Mouse (Mus musculus): Measurements from ENCODE around the gene Hmgcr. TPM values are rescaled to one million over a fixed set of nuclear protein-coding genes. Genes with fewer than 3 reads are reported as not detected.
A peak's percentile ranks its signal among the peaks of the same experiment; 100 is the strongest.

The Hmgcr gene
- polyA plus RNA-seq, 1 experiment = 87.4 TPM

DNA sequence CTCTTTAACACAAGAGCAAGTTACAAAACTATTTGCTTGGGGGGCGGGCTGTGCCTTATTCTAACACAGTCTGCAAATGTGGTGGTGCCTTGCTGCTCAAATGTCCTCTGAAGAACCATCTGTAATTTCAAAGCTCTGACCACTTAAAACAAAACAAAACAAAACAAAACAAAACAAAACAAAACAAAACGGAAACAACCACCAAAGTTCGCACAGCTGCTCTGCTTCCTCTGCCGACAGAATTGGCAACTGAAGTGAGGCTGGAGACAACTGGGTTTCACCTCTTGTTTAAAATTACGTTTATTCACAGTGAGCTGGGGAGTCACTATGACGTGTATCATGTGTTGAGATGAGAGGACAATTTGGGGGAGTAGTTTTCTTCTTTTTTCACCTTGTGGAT, 7.9 kb upstream of the Hmgcr start:
- Histone ChIP-seq H3K79me2 (ENCODE audit: control insufficient read depth, insufficient read depth) (no peaks in the 10 kb centered on the region), H3ac (ENCODE audit: control insufficient read depth, insufficient read length) (no peak overlapping the region), H3K4me2 (ENCODE audit: low read depth) (no peak overlapping the region), H3K4me3 (no peak overlapping the region), H3K36me3 (ENCODE audit: control insufficient read depth, insufficient read depth) (no peaks in the 10 kb centered on the region), H3K27me3 (ENCODE audit: control insufficient read depth, insufficient read depth, insufficient read length) (no peaks in the 10 kb centered on the region)
- TF ChIP-seq MYOG (IDR thresholded peaks at IDR 0.05; ENCODE audit: control insufficient read depth in 1 of 3, insufficient read depth in 1 of 3, insufficient read length in 2 of 3, low read depth in 2 of 3) = no peak

DNA sequence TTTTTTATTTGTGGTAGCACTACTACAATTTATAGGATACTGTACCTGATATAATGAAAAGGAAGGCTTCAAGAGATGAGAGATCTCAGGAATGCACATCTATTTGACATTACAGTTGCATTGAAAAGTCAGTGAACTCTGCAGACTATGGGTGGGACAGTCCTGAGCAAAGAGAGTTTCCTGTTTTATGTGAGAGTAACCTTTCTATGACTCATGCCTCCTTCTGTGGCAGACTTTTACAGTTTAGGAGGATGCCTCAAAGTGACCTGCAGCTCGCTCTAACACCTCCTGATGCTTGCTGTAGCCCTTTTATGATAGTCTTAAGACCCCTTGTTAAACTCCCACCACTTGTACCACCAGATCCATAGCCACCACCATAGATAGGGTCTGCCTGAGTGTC, 6.3 kb upstream of the Hmgcr start:
- H3K4me2 ChIP-seq (ENCODE audit: low read depth) = no peak overlapping the region
- H3K36me3 ChIP-seq (ENCODE audit: control insufficient read depth, insufficient read depth) = no peaks in the 10 kb centered on the region
- H3K79me2 ChIP-seq (ENCODE audit: control insufficient read depth, insufficient read depth) = no peaks in the 10 kb centered on the region
- H3ac ChIP-seq (ENCODE audit: control insufficient read depth, insufficient read length) = no peak overlapping the region
- H3K27me3 ChIP-seq (ENCODE audit: control insufficient read depth, insufficient read depth, insufficient read length) = no peaks in the 10 kb centered on the region
- no peak overlapping the region for H3K4me3 ChIP-seq
- no peak for TF ChIP-seq MAX (IDR thresholded peaks at IDR 0.05; ENCODE audit: low read depth)
- no peak for TF ChIP-seq SRF (IDR thresholded peaks at IDR 0.05; ENCODE audit: control insufficient read depth, insufficient read length, low read depth)
- no peak for TF ChIP-seq POLR2A (IDR thresholded peaks at IDR 0.05; ENCODE audit: insufficient read length, low read depth)
- no peak for TF ChIP-seq MYOD1 (IDR thresholded peaks at IDR 0.05; ENCODE audit: control insufficient read depth in 1 of 3, insufficient read length in 2 of 3, low read depth in 2 of 3)
- TF ChIP-seq REST (IDR thresholded peaks at IDR 0.05; ENCODE audit: insufficient read depth, insufficient read length) = no peak
- no peak for TF ChIP-seq POLR2AphosphoS2 (IDR thresholded peaks at IDR 0.05; ENCODE audit: insufficient read length, low read depth)
- TF ChIP-seq E2F4 (IDR thresholded peaks at IDR 0.05; ENCODE audit: insufficient read depth) = no peak
- TF ChIP-seq TCF3 (IDR thresholded peaks at IDR 0.05; ENCODE audit: insufficient read length, low read depth) = no peak

DNA sequence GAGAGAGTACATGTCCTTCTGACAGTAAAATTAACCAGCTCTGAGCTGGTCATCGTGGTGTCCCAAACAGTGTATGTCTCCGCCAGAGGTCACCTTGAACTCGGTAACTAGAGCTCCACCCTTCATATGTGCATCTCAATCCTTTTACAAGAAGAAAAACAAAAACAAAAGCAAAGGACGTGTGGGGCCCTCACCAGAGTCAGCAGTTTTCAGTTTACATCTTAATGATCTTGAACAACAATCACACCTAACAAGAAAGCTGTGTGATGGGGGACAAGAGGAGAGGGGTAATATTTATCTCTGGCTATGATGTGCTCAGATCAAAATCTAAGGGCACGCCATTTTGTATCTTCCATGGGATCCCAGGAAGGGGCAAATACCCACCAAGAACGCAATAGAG, 5.0 kb upstream of the Hmgcr start:
- no peak overlapping the region for H3K4me3 ChIP-seq
- TF ChIP-seq REST (IDR thresholded peaks at IDR 0.05; ENCODE audit: insufficient read depth, insufficient read length) (no peak), TCF12 (IDR thresholded peaks at IDR 0.05; ENCODE audit: insufficient read depth, poor library complexity, severe bottlenecking) (no peak), E2F4 (IDR thresholded peaks at IDR 0.05; ENCODE audit: insufficient read depth) (no peak), MYOG (IDR thresholded peaks at IDR 0.05; ENCODE audit: control insufficient read depth in 1 of 3, insufficient read depth in 1 of 3, insufficient read length in 2 of 3, low read depth in 2 of 3) (no peak), MAX (IDR thresholded peaks at IDR 0.05; ENCODE audit: low read depth) (no peak), POLR2AphosphoS2 (IDR thresholded peaks at IDR 0.05; ENCODE audit: insufficient read length, low read depth) (no peak), TCF3 (IDR thresholded peaks at IDR 0.05; ENCODE audit: insufficient read length, low read depth) (no peak), MYOD1 (IDR thresholded peaks at IDR 0.05; ENCODE audit: control insufficient read depth in 1 of 3, insufficient read length in 2 of 3, low read depth in 2 of 3) (no peak), POLR2A (IDR thresholded peaks at IDR 0.05; ENCODE audit: insufficient read length, low read depth) (no peak), CEBPB (IDR thresholded peaks at IDR 0.05; ENCODE audit: insufficient read depth, poor library complexity, severe bottlenecking) (no peak), SRF (IDR thresholded peaks at IDR 0.05; ENCODE audit: control insufficient read depth, insufficient read length, low read depth) (no peak)
- H3ac ChIP-seq (ENCODE audit: control insufficient read depth, insufficient read length) = no peak overlapping the region
- H3K36me3 ChIP-seq (ENCODE audit: control insufficient read depth, insufficient read depth) = no peaks in the 10 kb centered on the region
- H3K4me2 ChIP-seq (ENCODE audit: low read depth) = no peak overlapping the region
- no peaks in the 10 kb centered on the region for H3K79me2 ChIP-seq (ENCODE audit: control insufficient read depth, insufficient read depth)
- no peaks in the 10 kb centered on the region for H3K27me3 ChIP-seq (ENCODE audit: control insufficient read depth, insufficient read depth, insufficient read length)

DNA sequence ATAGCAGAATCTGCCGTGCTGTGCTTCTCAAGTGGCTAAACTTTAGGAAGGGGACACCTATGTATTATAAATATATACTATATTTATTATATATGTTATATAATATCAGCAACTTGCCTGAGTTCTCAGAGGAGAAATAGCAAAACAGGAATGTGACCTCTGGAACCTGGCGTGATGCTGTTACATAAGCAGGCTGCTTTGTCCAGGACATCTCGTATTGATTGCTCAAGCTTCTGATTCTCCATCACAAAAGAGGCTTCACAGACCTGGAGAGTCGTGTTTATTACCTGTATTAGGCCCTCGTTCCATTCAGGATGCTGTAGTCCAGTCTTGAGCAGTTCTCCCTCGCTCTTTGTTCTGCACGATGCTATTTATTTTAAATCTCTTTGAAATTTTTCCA, 3.1 kb upstream of the Hmgcr start:
- Histone ChIP-seq H3K4me3 (no peak overlapping the region), H3ac (ENCODE audit: control insufficient read depth, insufficient read length) (no peak overlapping the region), H3K27me3 (ENCODE audit: control insufficient read depth, insufficient read depth, insufficient read length) (no peaks in the 10 kb centered on the region), H3K36me3 (ENCODE audit: control insufficient read depth, insufficient read depth) (no peaks in the 10 kb centered on the region), H3K79me2 (ENCODE audit: control insufficient read depth, insufficient read depth) (peaks cover 16% of the 10 kb centered on the region), H3K4me2 (ENCODE audit: low read depth) (no peak overlapping the region)
- no peak for TF ChIP-seq MYOG (IDR thresholded peaks at IDR 0.05; ENCODE audit: control insufficient read depth in 1 of 3, insufficient read depth in 1 of 3, insufficient read length in 2 of 3, low read depth in 2 of 3)
- TF ChIP-seq MAX (IDR thresholded peaks at IDR 0.05; ENCODE audit: low read depth) = no peak
- no peak for TF ChIP-seq POLR2AphosphoS2 (IDR thresholded peaks at IDR 0.05; ENCODE audit: insufficient read length, low read depth)
- TF ChIP-seq E2F4 (IDR thresholded peaks at IDR 0.05; ENCODE audit: insufficient read depth) = no peak
- no peak for TF ChIP-seq POLR2A (IDR thresholded peaks at IDR 0.05; ENCODE audit: insufficient read length, low read depth)
- no peak for TF ChIP-seq MYOD1 (IDR thresholded peaks at IDR 0.05; ENCODE audit: control insufficient read depth in 1 of 3, insufficient read length in 2 of 3, low read depth in 2 of 3)
- no peak for TF ChIP-seq TCF12 (IDR thresholded peaks at IDR 0.05; ENCODE audit: insufficient read depth, poor library complexity, severe bottlenecking)
- TF ChIP-seq USF1 (IDR thresholded peaks at IDR 0.05; ENCODE audit: low read depth) = no peak
- TF ChIP-seq TCF3 (IDR thresholded peaks at IDR 0.05; ENCODE audit: insufficient read length, low read depth) = no peak
- TF ChIP-seq CEBPB (IDR thresholded peaks at IDR 0.05; ENCODE audit: insufficient read depth, poor library complexity, severe bottlenecking) = no peak
- TF ChIP-seq REST (IDR thresholded peaks at IDR 0.05; ENCODE audit: insufficient read depth, insufficient read length) = no peak
- no peak for TF ChIP-seq SRF (IDR thresholded peaks at IDR 0.05; ENCODE audit: control insufficient read depth, insufficient read length, low read depth)

DNA sequence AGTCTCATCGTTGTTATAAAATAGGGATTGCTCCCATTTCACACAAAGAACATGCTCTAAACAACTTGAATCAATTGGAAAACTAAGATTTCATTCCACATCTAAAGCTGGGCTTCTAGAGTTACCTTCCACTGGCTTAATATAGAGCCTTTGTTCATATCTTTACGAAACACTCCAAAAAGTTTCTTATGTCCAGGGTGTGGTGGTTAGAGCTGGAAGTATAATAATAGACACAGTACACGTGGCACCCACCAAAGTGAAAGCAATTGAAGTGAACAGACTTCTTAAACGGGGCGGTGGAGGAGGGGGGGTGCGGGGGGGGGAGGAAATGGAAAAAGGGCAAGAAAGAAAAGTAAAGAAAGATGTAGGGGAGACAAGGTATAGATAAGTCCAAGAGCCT, 1.5 kb upstream of the Hmgcr start:
- Histone ChIP-seq H3ac (ENCODE audit: control insufficient read depth, insufficient read length) (no peak overlapping the region), H3K4me2 (ENCODE audit: low read depth) (peak overlapping the region; percentile 87), H3K79me2 (ENCODE audit: control insufficient read depth, insufficient read depth) (peaks cover 32% of the 10 kb centered on the region), H3K4me3 (no peak overlapping the region), H3K27me3 (ENCODE audit: control insufficient read depth, insufficient read depth, insufficient read length) (no peaks in the 10 kb centered on the region), H3K36me3 (ENCODE audit: control insufficient read depth, insufficient read depth) (peaks cover 1% of the 10 kb centered on the region)
- no peak for TF ChIP-seq TCF12 (IDR thresholded peaks at IDR 0.05; ENCODE audit: insufficient read depth, poor library complexity, severe bottlenecking)
- TF ChIP-seq POLR2AphosphoS2 (IDR thresholded peaks at IDR 0.05; ENCODE audit: insufficient read length, low read depth) = no peak

Data from myocyte (in vitro differentiated cells).